Mouse (Mus musculus): ENCODE measurements at regions not wholly inside any gene's neighbourhood (a gene's known extent, or its start where the extent isn't known, plus 50 kb on each side); places are given as distances from the start of the nearest gene placed in this dataset.

- Histone ChIP-seq H3K4me2 (ENCODE audit: low read depth, low read length) (no peak overlapping the region), H3K9ac (ENCODE audit: low read depth, low read length) (no peak overlapping the region), H3K36me3 (ENCODE audit: control insufficient read depth, insufficient read depth, low read length) (no peaks in the 10 kb centered on the region), H3K4me3 (ENCODE audit: low read length) (no peak overlapping the region), H3K9me3 (ENCODE audit: control insufficient read depth, low read length) (no peaks in the 10 kb centered on the region), H3K27ac (ENCODE audit: low read length) (no peak overlapping the region), H3K27me3 (replicated peaks; ENCODE audit: control insufficient read depth, insufficient read depth, low read length) (no peaks in the 10 kb centered on the region), H3K4me1 (ENCODE audit: control insufficient read depth, insufficient read depth, low read length) (peaks cover 2% of the 10 kb centered on the region; the same call in 1 of the 2 replicates)
- 25% methylated on average over 11 of the region's 11 CpGs for WGBS
- no peak; the same call in 1 of the 2 replicates for ATAC-seq
Observed at GRCm38 (mm10) chr8:8919582-8920503, 229.5 kb upstream of the Arglu1 start.

DNA sequence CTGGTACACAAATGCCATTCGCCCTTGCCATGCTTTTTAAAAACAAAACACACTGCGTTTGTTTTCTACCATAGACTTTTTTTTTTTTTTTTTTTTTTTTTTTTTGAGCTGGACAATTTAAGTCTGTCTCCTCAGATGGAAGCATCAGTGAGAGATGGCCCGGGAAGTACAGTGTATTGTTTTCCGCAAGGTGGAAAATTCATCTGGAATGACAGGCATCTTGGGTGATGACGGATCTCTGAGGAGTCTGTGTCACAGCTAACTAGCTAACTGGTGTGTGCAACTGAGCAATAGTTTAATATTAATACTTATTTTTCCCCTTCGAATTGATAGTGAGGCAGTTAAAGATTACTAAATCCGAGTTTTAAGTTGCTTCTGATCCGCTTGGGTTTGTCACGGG, 228.7 kb upstream of the Arglu1 start:
- H3K27me3 ChIP-seq (replicated peaks; ENCODE audit: control insufficient read depth, insufficient read depth, low read length) = no peaks in the 10 kb centered on the region
- H3K4me1 ChIP-seq (ENCODE audit: control insufficient read depth, insufficient read depth, low read length) = peaks cover 2% of the 10 kb centered on the region; the same call in 1 of the 2 replicates
- no peaks in the 10 kb centered on the region for H3K36me3 ChIP-seq (ENCODE audit: control insufficient read depth, insufficient read depth, low read length)
- H3K27ac ChIP-seq (ENCODE audit: low read length) = no peak overlapping the region
- H3K4me3 ChIP-seq (ENCODE audit: low read length) = no peak overlapping the region
- H3K9me3 ChIP-seq (ENCODE audit: control insufficient read depth, low read length) = no peaks in the 10 kb centered on the region
- ATAC-seq = no peak
- no peak overlapping the region for H3K9ac ChIP-seq (ENCODE audit: low read depth, low read length)
- H3K4me2 ChIP-seq (ENCODE audit: low read depth, low read length) = no peak overlapping the region
- WGBS = 66% methylated on average over 9 of the region's 9 CpGs

DNA sequence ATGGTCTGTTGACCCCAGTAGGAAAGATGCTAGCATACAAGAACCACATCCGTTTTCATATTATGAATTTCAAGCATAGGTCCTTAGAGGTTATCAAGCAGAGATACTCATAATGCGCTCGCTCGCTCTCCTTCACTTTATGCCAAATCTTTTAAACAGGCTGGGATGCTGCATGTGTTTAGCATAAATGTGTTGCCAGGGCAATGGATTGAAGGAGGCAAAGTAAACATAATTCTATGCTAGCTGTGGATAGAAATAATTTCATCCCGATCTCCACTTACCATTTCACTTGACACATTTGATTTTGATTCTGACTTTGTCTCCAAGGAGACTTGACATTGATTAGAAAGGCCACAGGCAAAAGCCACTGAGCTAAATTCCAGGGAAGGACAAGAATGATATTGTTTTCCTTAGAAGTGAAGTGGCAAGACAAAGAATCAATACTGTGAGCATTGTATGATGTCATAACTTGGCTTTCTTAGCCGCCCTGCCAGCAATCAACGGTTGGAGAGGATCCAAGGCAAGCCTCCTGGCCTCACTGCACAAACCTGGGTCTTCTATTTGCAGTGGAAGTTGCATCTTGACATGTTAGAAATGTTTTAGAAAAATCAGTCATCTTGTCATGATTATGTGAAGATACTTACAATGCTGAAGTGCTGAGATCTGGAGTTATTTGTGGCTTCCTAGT, 217.3 kb upstream of the Arglu1 start:
- H3K36me3 ChIP-seq (ENCODE audit: control insufficient read depth, insufficient read depth, low read length) = no peaks in the 10 kb centered on the region
- H3K4me3 ChIP-seq (ENCODE audit: low read length) = no peak overlapping the region
- no peak for ATAC-seq
- H3K27me3 ChIP-seq (replicated peaks; ENCODE audit: control insufficient read depth, insufficient read depth, low read length) = no peaks in the 10 kb centered on the region
- no peak overlapping the region for H3K4me2 ChIP-seq (ENCODE audit: low read depth, low read length)
- H3K9ac ChIP-seq (ENCODE audit: low read depth, low read length) = no peak overlapping the region
- H3K4me1 ChIP-seq (ENCODE audit: control insufficient read depth, insufficient read depth, low read length) = no peaks in the 10 kb centered on the region
- no peaks in the 10 kb centered on the region for H3K9me3 ChIP-seq (ENCODE audit: control insufficient read depth, low read length)
- 69% methylated on average over 7 of the region's 7 CpGs for WGBS
- H3K27ac ChIP-seq (ENCODE audit: low read length) = no peak overlapping the region

DNA sequence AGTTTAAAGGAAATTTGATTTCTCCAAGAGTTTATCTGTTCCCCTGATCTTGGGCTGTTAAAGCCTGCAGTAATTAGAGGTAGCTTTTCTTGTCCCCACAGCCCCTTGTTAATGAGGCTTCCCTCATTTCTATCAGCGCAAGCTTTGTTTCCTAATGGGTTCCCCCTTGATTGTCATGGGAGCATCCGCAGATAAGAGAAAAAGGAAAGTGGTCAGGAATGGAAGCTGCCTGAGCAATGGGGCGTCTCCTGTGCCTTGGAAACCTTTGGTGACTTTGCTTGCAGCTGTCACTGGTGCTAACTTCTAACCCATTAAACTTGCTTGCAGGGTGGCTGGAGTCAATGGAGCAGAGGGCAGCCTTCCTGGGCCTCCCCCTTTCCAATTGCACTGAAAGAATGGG, 202.7 kb upstream of the Arglu1 start:
- no peak overlapping the region for H3K27ac ChIP-seq (ENCODE audit: low read length)
- no peaks in the 10 kb centered on the region for H3K4me1 ChIP-seq (ENCODE audit: control insufficient read depth, insufficient read depth, low read length)
- ATAC-seq = no peak
- no peak overlapping the region for H3K9ac ChIP-seq (ENCODE audit: low read depth, low read length)
- H3K4me3 ChIP-seq (ENCODE audit: low read length) = no peak overlapping the region
- no peaks in the 10 kb centered on the region for H3K36me3 ChIP-seq (ENCODE audit: control insufficient read depth, insufficient read depth, low read length)
- H3K9me3 ChIP-seq (ENCODE audit: control insufficient read depth, low read length) = no peaks in the 10 kb centered on the region
- H3K4me2 ChIP-seq (ENCODE audit: low read depth, low read length) = no peak overlapping the region
- no peaks in the 10 kb centered on the region for H3K27me3 ChIP-seq (replicated peaks; ENCODE audit: control insufficient read depth, insufficient read depth, low read length)
- WGBS = 42% methylated on average over 3 of the region's 3 CpGs

- Histone ChIP-seq H3K9ac (ENCODE audit: low read depth, low read length) (no peak overlapping the region), H3K9me3 (ENCODE audit: control insufficient read depth, low read length) (no peaks in the 10 kb centered on the region), H3K4me3 (ENCODE audit: low read length) (no peak overlapping the region), H3K4me2 (ENCODE audit: low read depth, low read length) (no peak overlapping the region), H3K4me1 (ENCODE audit: control insufficient read depth, insufficient read depth, low read length) (no peaks in the 10 kb centered on the region), H3K27me3 (replicated peaks; ENCODE audit: control insufficient read depth, insufficient read depth, low read length) (no peaks in the 10 kb centered on the region), H3K27ac (ENCODE audit: low read length) (no peak overlapping the region), H3K36me3 (ENCODE audit: control insufficient read depth, insufficient read depth, low read length) (no peaks in the 10 kb centered on the region)
- 44% methylated on average over 4 of the region's 5 CpGs for WGBS
- no peak for ATAC-seq
Observed at GRCm38 (mm10) chr8:8877286-8877685, 187.0 kb upstream of the Arglu1 start.

- Histone ChIP-seq H3K27me3 (replicated peaks; ENCODE audit: control insufficient read depth, insufficient read depth, low read length) (no peaks in the 10 kb centered on the region), H3K4me1 (ENCODE audit: control insufficient read depth, insufficient read depth, low read length) (no peaks in the 10 kb centered on the region), H3K4me2 (ENCODE audit: low read depth, low read length) (no peak overlapping the region), H3K27ac (ENCODE audit: low read length) (no peak overlapping the region), H3K36me3 (ENCODE audit: control insufficient read depth, insufficient read depth, low read length) (no peaks in the 10 kb centered on the region), H3K4me3 (ENCODE audit: low read length) (no peak overlapping the region), H3K9ac (ENCODE audit: low read depth, low read length) (no peak overlapping the region), H3K9me3 (ENCODE audit: control insufficient read depth, low read length) (no peaks in the 10 kb centered on the region)
- 69% methylated on average over 9 of the region's 9 CpGs for WGBS
- no peak for ATAC-seq
Observed at GRCm38 (mm10) chr8:8876879-8877278, 186.6 kb upstream of the Arglu1 start.

GRCm38 (mm10) chr8:8876469-8876868, 186.1 kb upstream of the Arglu1 start:
- no peaks in the 10 kb centered on the region for H3K9me3 ChIP-seq (ENCODE audit: control insufficient read depth, low read length)
- H3K4me1 ChIP-seq (ENCODE audit: control insufficient read depth, insufficient read depth, low read length) = no peaks in the 10 kb centered on the region
- 86% methylated on average over 6 of the region's 6 CpGs for WGBS

GRCm38 (mm10) chr8:8871938-8872337, 181.6 kb upstream of the Arglu1 start:
- H3K4me1 ChIP-seq (ENCODE audit: control insufficient read depth, insufficient read depth, low read length) = no peaks in the 10 kb centered on the region
- WGBS = 74% methylated on average over 3 of the region's 3 CpGs
- no peak overlapping the region for H3K9ac ChIP-seq (ENCODE audit: low read depth, low read length)
- H3K4me2 ChIP-seq (ENCODE audit: low read depth, low read length) = no peak overlapping the region
- no peaks in the 10 kb centered on the region for H3K36me3 ChIP-seq (ENCODE audit: control insufficient read depth, insufficient read depth, low read length)
- no peak for ATAC-seq
- H3K9me3 ChIP-seq (ENCODE audit: control insufficient read depth, low read length) = no peaks in the 10 kb centered on the region
- H3K27ac ChIP-seq (ENCODE audit: low read length) = no peak overlapping the region
- H3K4me3 ChIP-seq (ENCODE audit: low read length) = no peak overlapping the region
- no peaks in the 10 kb centered on the region for H3K27me3 ChIP-seq (replicated peaks; ENCODE audit: control insufficient read depth, insufficient read depth, low read length)

More at GRCm38 (mm10) chr8:8876469-8876868, 186.1 kb upstream of the Arglu1 start:
- H3K4me3 ChIP-seq (ENCODE audit: low read length) = no peak overlapping the region
- H3K4me2 ChIP-seq (ENCODE audit: low read depth, low read length) = no peak overlapping the region
- no peak overlapping the region for H3K27ac ChIP-seq (ENCODE audit: low read length)
- H3K9ac ChIP-seq (ENCODE audit: low read depth, low read length) = no peak overlapping the region
- no peaks in the 10 kb centered on the region for H3K36me3 ChIP-seq (ENCODE audit: control insufficient read depth, insufficient read depth, low read length)
- no peak for ATAC-seq
- H3K27me3 ChIP-seq (replicated peaks; ENCODE audit: control insufficient read depth, insufficient read depth, low read length) = no peaks in the 10 kb centered on the region

DNA sequence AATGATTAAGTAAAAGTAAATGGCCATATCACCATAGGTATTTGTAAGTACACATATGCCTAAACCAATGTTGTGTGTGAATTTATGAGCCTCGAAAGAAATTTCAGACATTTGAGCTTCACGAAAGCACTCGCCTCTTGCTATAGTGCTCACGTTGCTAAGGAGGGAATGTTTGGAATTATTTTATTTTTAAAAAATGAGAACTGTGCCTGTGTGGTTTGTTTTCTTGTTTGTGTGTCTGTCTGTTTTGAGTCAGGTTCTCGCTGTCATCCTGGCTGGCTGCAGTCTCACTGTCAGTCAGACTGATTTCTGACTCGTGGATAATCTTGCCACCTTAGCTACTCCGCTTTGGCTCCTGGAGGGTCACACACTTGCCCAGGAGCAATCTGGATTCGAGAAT, 180.7 kb upstream of the Arglu1 start:
- WGBS = 66% methylated on average over 8 of the region's 8 CpGs

More for the DNA sequence above, 180.7 kb upstream of the Arglu1 start:
- Histone ChIP-seq H3K9me3 (ENCODE audit: control insufficient read depth, low read length) (no peaks in the 10 kb centered on the region), H3K9ac (ENCODE audit: low read depth, low read length) (no peak overlapping the region), H3K4me3 (ENCODE audit: low read length) (no peak overlapping the region), H3K27ac (ENCODE audit: low read length) (no peak overlapping the region), H3K4me2 (ENCODE audit: low read depth, low read length) (no peak overlapping the region), H3K4me1 (ENCODE audit: control insufficient read depth, insufficient read depth, low read length) (no peaks in the 10 kb centered on the region), H3K36me3 (ENCODE audit: control insufficient read depth, insufficient read depth, low read length) (no peaks in the 10 kb centered on the region), H3K27me3 (replicated peaks; ENCODE audit: control insufficient read depth, insufficient read depth, low read length) (no peaks in the 10 kb centered on the region)
- ATAC-seq = no peak

Measured in intestine, embryonic 16.5 days (tissue).